Mouse (Mus musculus) embryonic facial prominence, embryonic 11.5 days (tissue): ENCODE results near the gene Tnip3. TPM values are rescaled to one million over a fixed set of nuclear protein-coding genes. Genes with fewer than 3 reads are reported as not detected.

Experiments used
- ATAC-seq: fragments of 200-750 bp; cut with Nextera tagmentation; replicated peaks from 2 replicates; pipeline ENCODE4 v1.8.0; 2017; ENCODE audit warnings: low read depth; ENCODE audit not compliant: insufficient number of reproducible peaks, low FRiP score, low TSS enrichment
- DNase-seq: peaks from one replicate; pipeline ENCODE4 v3.0.0-alpha.2; 2015; ENCODE audit warnings: low spot score
- H3K27ac ChIP-seq: fragments of 300-500 bp; sonication (generic); replicated peaks from 2 replicates; pipeline ENCODE4 v1.5.1; 2014; ENCODE audit warnings: mild to moderate bottlenecking, low read depth, low read length, control low read depth
- H3K27me3 ChIP-seq: fragments of 300-500 bp; sonication (generic); 2 replicates; pipeline ENCODE4 v1.6.1; 2014; ENCODE audit warnings: mild to moderate bottlenecking, low read length, moderate library complexity, mixed read lengths; ENCODE audit not compliant: control insufficient read depth, insufficient read depth
- H3K36me3 ChIP-seq: fragments of 300-500 bp; sonication (generic); replicated peaks from 2 replicates; pipeline ENCODE4 v1.6.1; 2014; ENCODE audit warnings: low read depth, mild to moderate bottlenecking, low read length, moderate library complexity, mixed read lengths; ENCODE audit not compliant: control insufficient read depth, insufficient read depth
- H3K4me1 ChIP-seq: fragments of 300-500 bp; sonication (generic); 2 replicates; pipeline ENCODE4 v1.6.1; 2014; ENCODE audit warnings: low read length, mixed read lengths; ENCODE audit not compliant: control insufficient read depth, insufficient read depth
- H3K4me2 ChIP-seq: fragments of 300-500 bp; sonication (generic); 2 replicates; pipeline ENCODE4 v1.6.1; 2014; ENCODE audit warnings: low read depth, mild to moderate bottlenecking, control low read depth, low read length, moderate library complexity
- H3K4me3 ChIP-seq: fragments of 300-500 bp; sonication (generic); 2 replicates; pipeline ENCODE4 v1.5.1; 2014; ENCODE audit warnings: low read depth, low read length, control low read depth
- H3K9ac ChIP-seq: fragments of 300-500 bp; sonication (generic); replicated peaks from 2 replicates; pipeline ENCODE4 v1.6.1; 2014; ENCODE audit warnings: mild to moderate bottlenecking, control low read depth, low read length
- H3K9me3 ChIP-seq: fragments of 300-500 bp; sonication (generic); replicated peaks from 2 replicates; pipeline ENCODE4 v1.6.1; 2016; ENCODE audit warnings: mild to moderate bottlenecking, low read length, inconsistent platforms, mixed read lengths; ENCODE audit not compliant: control insufficient read depth
- WGBS: fragments of 180-500 bp; shearing (Covaris S2); extraction: QIAGEN DNeasy Blood & Tissue Kit; methylation state at CpG from one replicate; pipeline ENCODE4 v1.1.7; 2014; 5-methylcytosine and 5-hydroxymethylcytosine counted together
- polyA plus RNA-seq: library from polyadenylated mRNA; unstranded; fragments of >200 nt; fragmentation: Nextera tagmentation; extraction: Ambion mirVana; gene quantifications from 2 replicates; pipeline ENCODE4 v1.2.1, GENCODE M21; 2014

The Tnip3 gene
- polyA plus RNA-seq, 1 experiment from 2014 or later: not detected

DNA sequence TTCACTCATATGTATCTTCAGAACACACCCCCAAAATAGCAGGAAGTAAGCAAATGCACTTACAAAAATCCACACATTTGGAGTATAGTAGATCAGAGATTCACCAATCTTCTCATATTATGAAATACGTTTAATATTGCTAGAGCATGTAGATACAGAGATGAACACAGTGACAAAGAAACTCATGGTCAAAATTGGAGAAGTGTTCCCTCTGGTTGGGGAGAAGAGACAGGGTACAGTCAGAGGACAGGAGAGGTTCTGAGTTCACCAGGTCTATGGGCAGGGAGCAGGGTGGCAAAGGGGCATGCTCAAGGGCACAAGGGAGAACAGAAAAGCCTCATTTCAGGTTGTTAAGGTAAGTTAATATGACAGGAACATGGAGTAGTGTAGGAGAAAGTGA, 63.7 kb downstream of the Tnip3 start:
- Histone ChIP-seq H3K27me3 (no peaks in the 10 kb centered on the region), H3K4me3 (no peak overlapping the region), H3K36me3 (no peaks in the 10 kb centered on the region), H3K4me1 (no peaks in the 10 kb centered on the region), H3K9me3 (no peaks in the 10 kb centered on the region), H3K27ac (no peak overlapping the region), H3K4me2 (no peak overlapping the region), H3K9ac (no peak overlapping the region)
- ATAC-seq (no peak), DNase-seq (no peak)
- 79% methylated on average over 1 of the region's 1 CpGs for WGBS

DNA sequence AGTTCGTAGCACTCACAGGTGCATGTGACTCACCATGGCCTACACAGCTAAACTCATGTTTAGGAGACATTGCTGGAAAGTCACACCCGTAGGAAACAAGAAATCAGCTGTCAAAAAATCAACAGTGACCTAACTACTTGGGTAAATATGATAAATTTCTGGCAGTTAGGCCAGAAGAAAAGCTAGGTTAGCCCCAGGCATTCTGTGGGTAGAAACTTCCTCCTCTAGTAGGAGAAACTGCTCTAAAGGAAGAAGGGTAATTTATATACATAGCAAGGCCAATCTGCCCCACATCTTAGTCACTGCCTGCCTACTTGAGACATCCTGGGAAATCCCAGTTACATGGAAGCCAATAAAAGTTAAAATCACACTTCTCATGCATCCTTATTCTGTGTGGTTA, 64.9 kb downstream of the Tnip3 start:
- 89% methylated on average over 2 of the region's 2 CpGs for whole genome bisulfite sequencing
- no peak for ATAC-seq
- no peak for DNase-seq

DNA sequence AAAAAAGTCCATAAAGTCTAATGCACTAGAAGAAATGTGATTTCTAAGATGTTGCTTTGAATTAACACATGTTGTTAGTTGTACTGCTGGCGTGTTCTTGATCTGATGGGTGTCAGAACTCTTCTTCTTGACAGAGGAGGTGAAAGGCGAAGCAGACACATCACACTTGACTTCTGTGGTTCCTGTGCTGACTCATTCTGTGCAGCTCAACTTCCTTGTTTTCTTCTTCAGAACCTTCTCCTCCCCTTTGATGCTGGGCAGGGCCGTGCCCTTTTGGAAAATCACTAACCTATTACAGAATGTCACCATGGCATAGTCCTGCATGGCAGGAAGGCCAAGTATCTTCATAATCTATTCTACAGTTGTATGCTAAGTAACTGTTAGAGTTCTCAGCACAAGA, 69.1 kb downstream of the Tnip3 start:
- ATAC-seq: no peak

More for the DNA sequence above, 64.9 kb downstream of the Tnip3 start:
- Histone ChIP-seq H3K4me3 (no peak overlapping the region), H3K4me1 (no peaks in the 10 kb centered on the region), H3K4me2 (no peak overlapping the region), H3K9me3 (no peaks in the 10 kb centered on the region), H3K27me3 (no peaks in the 10 kb centered on the region), H3K27ac (no peak overlapping the region), H3K9ac (no peak overlapping the region), H3K36me3 (no peaks in the 10 kb centered on the region)

DNA sequence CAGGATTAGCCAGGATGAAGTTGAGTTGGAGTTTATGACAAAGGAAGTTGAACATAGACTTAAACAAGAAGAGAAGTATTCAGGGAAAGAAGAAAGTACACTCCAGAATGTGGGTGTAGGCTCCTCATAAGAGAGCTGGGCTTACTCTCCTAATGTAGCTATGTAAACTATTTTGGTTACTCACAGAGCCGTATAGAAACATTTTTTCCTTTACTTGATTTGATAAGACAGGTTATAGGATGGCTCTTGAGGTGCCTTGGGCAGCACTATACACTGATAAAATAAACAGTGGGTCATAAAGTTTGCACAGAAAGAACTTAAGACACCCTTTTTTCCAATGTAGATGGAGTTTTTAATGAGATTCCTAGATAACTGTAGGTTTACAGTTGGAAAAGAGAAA, 70.3 kb downstream of the Tnip3 start:
- no peaks in the 10 kb centered on the region for H3K4me1 ChIP-seq

More for the DNA sequence above, 69.1 kb downstream of the Tnip3 start:
- Histone ChIP-seq H3K4me1 (no peaks in the 10 kb centered on the region), H3K4me3 (no peak overlapping the region), H3K9me3 (no peaks in the 10 kb centered on the region), H3K4me2 (no peak overlapping the region), H3K9ac (no peak overlapping the region), H3K36me3 (no peaks in the 10 kb centered on the region), H3K27me3 (no peaks in the 10 kb centered on the region), H3K27ac (no peak overlapping the region)
- DNase-seq: no peak
- 87% methylated on average over 3 of the region's 3 CpGs for WGBS

DNA sequence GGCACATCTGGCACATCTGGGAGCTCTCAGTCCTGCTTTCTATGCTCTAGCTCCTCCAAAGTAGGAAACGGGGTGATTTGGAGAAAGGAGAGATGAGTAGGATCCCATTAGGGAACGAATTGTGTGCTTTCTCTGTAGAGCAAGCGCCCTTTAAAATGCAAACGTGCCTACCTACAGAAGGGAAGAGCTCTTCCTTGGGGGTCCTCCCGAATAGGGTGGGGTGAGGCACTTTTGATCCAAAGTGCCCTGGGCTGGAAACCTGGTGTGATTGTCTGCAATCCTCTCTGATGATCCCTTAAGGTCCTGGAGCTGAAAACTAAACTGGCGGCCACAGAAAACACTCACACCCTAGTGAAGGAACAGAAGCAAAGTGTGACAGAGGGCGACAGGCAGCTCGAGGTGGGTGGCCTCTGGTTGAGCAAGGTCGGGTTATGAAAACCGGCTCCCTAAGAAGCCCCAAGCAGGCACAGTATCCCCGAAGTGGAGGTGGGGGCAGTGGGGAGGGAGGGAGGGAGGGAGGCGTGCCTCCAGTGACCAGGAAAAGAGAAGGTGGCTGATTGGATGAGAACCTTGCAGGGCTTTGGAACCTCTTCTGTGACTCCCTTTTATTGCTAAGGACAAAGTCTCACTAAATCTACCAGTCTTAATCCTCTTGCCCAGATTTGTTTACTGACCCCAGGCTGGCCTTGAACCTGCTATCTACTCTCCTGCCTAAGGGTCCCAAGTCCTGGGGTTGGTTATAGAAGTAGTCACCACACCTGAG, 72.1 kb downstream of the Tnip3 start:
- Histone ChIP-seq H3K4me2 (no peak overlapping the region), H3K27ac (no peak overlapping the region), H3K4me1 (no peaks in the 10 kb centered on the region), H3K27me3 (no peaks in the 10 kb centered on the region), H3K4me3 (no peak overlapping the region), H3K36me3 (no peaks in the 10 kb centered on the region), H3K9ac (no peak overlapping the region), H3K9me3 (no peaks in the 10 kb centered on the region)
- 17% methylated on average over 12 of the region's 12 CpGs for WGBS
- DNase-seq (no peak), ATAC-seq (no peak)

More for the DNA sequence above, 70.3 kb downstream of the Tnip3 start:
- ATAC-seq (no peak), DNase-seq (no peak)
- Histone ChIP-seq H3K4me3 (no peak overlapping the region), H3K27me3 (no peaks in the 10 kb centered on the region), H3K9me3 (no peaks in the 10 kb centered on the region), H3K36me3 (no peaks in the 10 kb centered on the region), H3K27ac (no peak overlapping the region), H3K4me2 (no peak overlapping the region), H3K9ac (no peak overlapping the region)
- WGBS: 73% methylated on average over 1 of the region's 1 CpGs

DNA sequence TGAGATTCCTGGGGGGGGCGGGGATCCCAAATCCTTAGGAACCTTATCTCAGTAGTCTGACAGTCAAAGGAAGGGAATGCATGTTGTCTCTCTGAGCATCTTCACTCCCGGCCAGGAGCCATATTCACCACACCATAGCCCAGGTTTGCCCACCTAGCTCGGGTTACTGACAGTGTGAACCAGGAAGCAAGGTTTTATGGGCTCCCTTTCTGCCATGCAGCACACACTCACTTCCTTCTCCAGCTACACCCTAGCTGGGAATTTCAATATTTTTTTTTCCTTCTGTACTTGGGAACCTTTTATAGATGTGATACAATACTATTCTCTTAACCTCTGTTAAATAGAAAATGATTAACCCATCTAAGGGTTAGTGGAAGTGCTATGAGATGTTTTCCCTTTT, 73.4 kb downstream of the Tnip3 start:
- whole genome bisulfite sequencing: 77% methylated on average over 3 of the region's 3 CpGs
- Histone ChIP-seq H3K4me2 (no peak overlapping the region), H3K9ac (no peak overlapping the region), H3K36me3 (no peaks in the 10 kb centered on the region), H3K9me3 (no peaks in the 10 kb centered on the region), H3K4me3 (no peak overlapping the region), H3K4me1 (no peaks in the 10 kb centered on the region), H3K27ac (no peak overlapping the region), H3K27me3 (no peaks in the 10 kb centered on the region)
- DNase-seq (no peak), ATAC-seq (no peak)

DNA sequence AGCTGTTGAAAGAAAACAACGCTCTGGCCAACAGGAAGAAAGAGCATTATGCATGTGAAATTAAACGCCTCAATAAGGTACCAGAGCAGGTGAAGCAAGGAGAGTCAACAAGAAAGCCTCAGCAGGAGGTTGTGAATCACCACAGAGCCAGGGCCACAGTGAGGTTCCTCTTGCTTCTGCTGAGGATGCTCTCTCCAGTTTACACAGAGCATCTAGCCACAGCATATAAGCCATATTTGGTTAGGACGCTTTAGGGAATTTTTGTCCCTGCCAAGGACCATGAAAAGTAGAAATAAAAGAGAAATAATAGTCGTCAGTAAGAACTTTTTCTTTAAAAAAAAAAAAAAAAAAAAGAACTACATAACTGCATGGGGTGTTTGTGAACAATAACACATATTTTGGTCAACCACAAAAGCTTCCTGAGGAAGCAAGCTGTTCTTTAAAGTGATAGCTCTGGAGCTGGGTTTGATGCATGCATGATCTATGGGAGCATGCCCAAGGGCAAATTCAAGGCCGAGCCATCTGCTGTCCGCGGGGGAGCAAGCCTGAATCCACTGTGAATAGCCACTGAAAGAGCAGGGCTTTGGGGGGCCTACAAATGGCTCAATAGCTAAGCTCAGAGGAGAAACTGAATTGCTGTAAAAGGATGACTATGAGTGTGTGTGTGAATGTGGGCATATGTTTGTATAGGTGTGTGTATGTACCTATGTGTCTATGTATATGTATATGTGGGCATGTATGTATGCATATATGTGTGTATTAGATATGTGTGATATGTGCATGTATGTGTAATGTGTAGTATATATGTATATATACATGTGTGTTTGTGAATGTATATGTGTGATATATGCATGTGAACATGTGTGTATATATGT, 75.0 kb downstream of the Tnip3 start:
- DNase-seq: no peak
- no peak overlapping the region for H3K4me3 ChIP-seq
- H3K4me1 ChIP-seq: no peaks in the 10 kb centered on the region
- H3K9ac ChIP-seq: no peak overlapping the region
- H3K27ac ChIP-seq: no peak overlapping the region
- H3K27me3 ChIP-seq: no peaks in the 10 kb centered on the region
- H3K9me3 ChIP-seq: no peaks in the 10 kb centered on the region
- no peak overlapping the region for H3K4me2 ChIP-seq
- no peaks in the 10 kb centered on the region for H3K36me3 ChIP-seq
- ATAC-seq: no peak
- 33% methylated on average over 7 of the region's 7 CpGs for WGBS

DNA sequence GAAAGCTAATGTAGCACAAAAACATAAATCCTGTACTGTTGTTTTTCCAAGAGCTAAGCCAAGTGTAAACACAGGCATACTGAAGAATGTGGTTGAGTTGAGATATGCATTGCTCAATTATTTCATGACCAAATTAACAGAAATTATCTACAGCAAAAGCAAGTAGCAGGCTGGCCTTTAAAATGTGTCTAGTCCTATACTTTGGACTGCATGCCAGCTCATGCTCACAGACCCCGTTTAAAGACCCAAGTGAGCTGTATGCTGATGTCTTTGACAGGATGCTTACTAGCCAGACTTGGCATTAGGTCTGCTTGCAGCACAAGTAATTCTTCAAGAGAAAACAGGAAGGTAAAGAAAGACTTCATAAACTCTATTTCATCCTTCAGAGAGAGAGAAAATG, 75.8 kb downstream of the Tnip3 start:
- no peaks in the 10 kb centered on the region for H3K27me3 ChIP-seq
- no peak overlapping the region for H3K9ac ChIP-seq
- ATAC-seq (no peak), DNase-seq (no peak)
- no peak overlapping the region for H3K4me3 ChIP-seq
- 54% methylated on average over 1 of the region's 1 CpGs for WGBS
- no peak overlapping the region for H3K27ac ChIP-seq
- H3K4me1 ChIP-seq: no peaks in the 10 kb centered on the region
- H3K36me3 ChIP-seq: no peaks in the 10 kb centered on the region
- H3K4me2 ChIP-seq: no peak overlapping the region
- no peaks in the 10 kb centered on the region for H3K9me3 ChIP-seq
